Mouse (Mus musculus) heart, embryonic 16.5 days (tissue): ENCODE measurements around the gene Gm47289. TPM values are rescaled to one million over a fixed set of nuclear protein-coding genes. Genes with fewer than 3 reads are reported as not detected.

Experiments
- ATAC-seq: fragments of 200-750 bp; cut with Nextera tagmentation; replicated peaks from 2 replicates; pipeline ENCODE4 v1.8.0; 2017; ENCODE audit warnings: moderate number of reproducible peaks; ENCODE audit not compliant: insufficient read depth, low FRiP score; ENCODE audit errors: extremely low read depth
- H3K27ac ChIP-seq: fragments of 300-500 bp; sonication (generic); 2 replicates; pipeline ENCODE4 v1.5.1; 2014; ENCODE audit warnings: mild to moderate bottlenecking, low read length, control low read depth, moderate library complexity
- H3K27me3 ChIP-seq: fragments of 300-500 bp; sonication (generic); 2 replicates; pipeline ENCODE4 v1.6.1; 2014; ENCODE audit warnings: low read length, mixed read lengths; ENCODE audit not compliant: control insufficient read depth, insufficient read depth
- H3K36me3 ChIP-seq: fragments of 300-500 bp; sonication (generic); 2 replicates; pipeline ENCODE4 v1.6.1; 2014; ENCODE audit not compliant: control insufficient read depth, insufficient read depth
- H3K4me1 ChIP-seq: fragments of 300-500 bp; sonication (generic); 2 replicates; pipeline ENCODE4 v1.6.1; 2014; ENCODE audit warnings: low read length, mixed read lengths; ENCODE audit not compliant: control insufficient read depth, insufficient read depth
- H3K4me2 ChIP-seq: fragments of 300-500 bp; sonication (generic); 2 replicates; pipeline ENCODE4 v1.6.1; 2014; ENCODE audit warnings: low read depth, mild to moderate bottlenecking, control low read depth, low read length
- H3K4me3 ChIP-seq: fragments of 300-500 bp; sonication (generic); 2 replicates; pipeline ENCODE4 v1.5.1; 2014; ENCODE audit warnings: mild to moderate bottlenecking, control low read depth, low read length
- H3K9ac ChIP-seq: fragments of 300-500 bp; sonication (generic); 2 replicates; pipeline ENCODE4 v1.6.1; 2014; ENCODE audit warnings: low read length, control low read depth
- H3K9me3 ChIP-seq: fragments of 300-500 bp; sonication (generic); replicated peaks from 2 replicates; pipeline ENCODE4 v1.6.1; 2016; ENCODE audit warnings: low read length; ENCODE audit not compliant: control insufficient read depth
- WGBS: fragments of 180-500 bp; shearing (Covaris S2); extraction: QIAGEN DNeasy Blood & Tissue Kit; methylation state at CpG from one replicate; pipeline ENCODE4 v1.1.7; 2014; 5-methylcytosine and 5-hydroxymethylcytosine counted together
- polyA plus RNA-seq: library from polyadenylated mRNA; unstranded; fragments of >200 nt; fragmentation: Nextera tagmentation; extraction: Ambion mirVana; gene quantifications from 2 replicates; pipeline ENCODE4 v1.2.1, GENCODE M21; 2015

The Gm47289 gene
- polyA plus RNA-seq, 1 experiment from 2014 or later, result not detected

GRCm38 (mm10) chr9:119151751-119152150 lies 7.2 kb upstream of the Gm47289 start:
- no peak overlapping the region for H3K27ac ChIP-seq
- no peak overlapping the region for H3K4me3 ChIP-seq
- WGBS, result 42% methylated on average over 2 of the region's 2 CpGs
- H3K4me1 ChIP-seq, result no peaks in the 10 kb centered on the region
- ATAC-seq, result no peak
- H3K9me3 ChIP-seq, result no peaks in the 10 kb centered on the region
- no peak overlapping the region for H3K4me2 ChIP-seq
- no peaks in the 10 kb centered on the region for H3K36me3 ChIP-seq
- H3K9ac ChIP-seq, result no peak overlapping the region
- peaks cover 3% of the 10 kb centered on the region; the same call in 1 of the 2 replicates for H3K27me3 ChIP-seq

DNA sequence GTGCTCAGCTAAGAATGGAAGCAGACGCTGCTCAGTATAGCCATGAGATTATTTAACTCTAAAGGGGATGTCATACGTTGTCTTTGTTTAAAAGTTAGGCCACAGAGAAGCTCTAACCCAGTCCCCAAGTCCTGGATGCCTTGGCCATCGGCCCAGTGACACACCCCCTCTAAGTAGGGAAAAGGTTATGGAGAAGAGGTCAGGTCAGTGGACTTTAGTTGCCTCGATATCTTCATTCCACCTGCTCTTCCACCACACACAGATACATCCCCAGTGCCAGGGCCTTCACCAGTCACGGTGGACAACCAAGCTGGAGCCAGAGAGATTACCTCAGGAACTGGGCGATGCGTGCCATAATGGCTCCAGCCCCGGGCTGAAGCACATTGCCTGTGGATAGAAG lies 3.5 kb upstream of the Gm47289 start:
- Histone ChIP-seq H3K27me3 (peaks cover 10% of the 10 kb centered on the region), H3K4me1 (no peaks in the 10 kb centered on the region), H3K27ac (no peak overlapping the region), H3K36me3 (no peaks in the 10 kb centered on the region), H3K4me3 (no peak overlapping the region), H3K9me3 (no peaks in the 10 kb centered on the region), H3K4me2 (no peak overlapping the region), H3K9ac (no peak overlapping the region)
- WGBS, result 70% methylated on average over 8 of the region's 8 CpGs
- ATAC-seq, result no peak

GRCm38 (mm10) chr9:119155826-119156225 lies 3.1 kb upstream of the Gm47289 start:
- WGBS, result 50% methylated on average over 7 of the region's 7 CpGs
- Histone ChIP-seq H3K27ac (no peak overlapping the region), H3K9me3 (no peaks in the 10 kb centered on the region), H3K36me3 (no peaks in the 10 kb centered on the region), H3K4me3 (no peak overlapping the region), H3K4me1 (no peaks in the 10 kb centered on the region), H3K27me3 (peaks cover 10% of the 10 kb centered on the region), H3K9ac (no peak overlapping the region), H3K4me2 (no peak overlapping the region)
- ATAC-seq, result no peak

DNA sequence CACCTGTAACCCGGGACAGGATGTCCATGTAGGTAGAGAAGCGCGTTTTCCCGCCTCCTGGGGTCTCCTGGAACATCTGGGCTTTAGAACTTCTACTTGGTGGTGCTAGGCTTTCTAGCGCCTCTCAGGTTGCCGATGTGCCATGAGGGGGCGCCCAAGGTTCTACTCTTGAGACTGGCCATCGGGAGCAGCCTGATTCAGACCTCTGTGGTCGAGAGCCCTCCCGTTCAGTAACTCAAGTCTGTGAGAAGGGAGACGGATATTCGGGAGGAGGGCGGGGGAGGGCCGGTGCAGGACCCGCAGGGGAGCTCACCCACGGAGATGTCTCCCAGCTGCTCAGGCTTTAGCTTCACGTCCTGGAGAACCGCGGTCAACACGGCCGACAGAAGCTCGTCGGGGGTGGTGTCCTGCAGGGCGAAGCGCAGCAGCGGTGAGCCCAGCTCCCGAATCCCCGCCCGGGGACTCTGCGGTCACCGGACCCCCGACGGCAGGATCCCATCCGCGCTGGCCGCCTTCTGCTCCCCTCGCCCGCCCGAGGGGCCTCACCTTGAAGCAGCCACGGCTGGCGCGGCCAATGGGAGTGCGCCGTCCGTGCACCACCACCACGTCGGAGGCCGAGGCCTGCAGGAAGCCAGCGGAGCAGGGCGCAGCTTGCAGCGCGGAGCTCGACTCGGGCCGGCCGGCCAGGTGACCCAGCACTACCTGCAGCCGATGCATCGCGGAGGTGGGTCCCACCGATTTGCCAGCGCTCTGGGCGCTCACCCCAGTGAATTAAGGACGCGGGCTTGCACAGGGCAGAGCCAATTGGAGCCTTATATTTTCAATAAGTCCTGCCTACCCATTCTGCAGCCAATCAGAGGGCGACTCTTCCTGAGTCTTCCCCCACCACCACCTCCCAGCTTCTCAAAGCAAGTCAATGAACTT lies 2.4 kb upstream of the Gm47289 start, which contains the start of gene Acaa1b:
Acaa1b (minus strand) TSS at position 816 of the 924 bp plus-strand sequence.
- no peaks in the 10 kb centered on the region for H3K4me1 ChIP-seq
- 1% methylated on average over 65 of the region's 65 CpGs for WGBS
- H3K9ac ChIP-seq, result peak within 1 kb of the TSS; percentile 34; the same call in 1 of the 2 replicates
- peak within 1 kb of the TSS; percentile 69 for H3K4me2 ChIP-seq
- H3K4me3 ChIP-seq, result peak within 1 kb of the TSS; percentile 53
- H3K9me3 ChIP-seq, result no peaks in the 10 kb centered on the region
- H3K27me3 ChIP-seq, result peaks cover 10% of the 10 kb centered on the region
- peak; percentile 81 for ATAC-seq
- no peaks in the 10 kb centered on the region for H3K36me3 ChIP-seq
- no peak within 1 kb of the TSS for H3K27ac ChIP-seq

- Histone ChIP-seq H3K4me3 (no peak overlapping the region), H3K4me1 (no peaks in the 10 kb centered on the region), H3K9me3 (no peaks in the 10 kb centered on the region), H3K36me3 (no peaks in the 10 kb centered on the region), H3K4me2 (no peak overlapping the region), H3K27me3 (peaks cover 9% of the 10 kb centered on the region), H3K9ac (no peak overlapping the region), H3K27ac (no peak overlapping the region)
- WGBS, result 79% methylated on average over 3 of the region's 3 CpGs
- no peak for ATAC-seq
These were observed 1.7 kb downstream of the Gm47289 start for GRCm38 (mm10) chr9:119160689-119161088.

GRCm38 (mm10) chr9:119164743-119165142 lies 5.8 kb downstream of the Gm47289 start:
- H3K27ac ChIP-seq, result no peak overlapping the region
- H3K4me1 ChIP-seq, result no peaks in the 10 kb centered on the region
- no peak overlapping the region for H3K9ac ChIP-seq
- WGBS, result 75% methylated on average over 7 of the region's 7 CpGs
- H3K4me3 ChIP-seq, result no peak overlapping the region
- no peaks in the 10 kb centered on the region for H3K9me3 ChIP-seq
- H3K27me3 ChIP-seq, result no peaks in the 10 kb centered on the region
- no peak overlapping the region for H3K4me2 ChIP-seq
- no peak for ATAC-seq
- H3K36me3 ChIP-seq, result no peaks in the 10 kb centered on the region

DNA sequence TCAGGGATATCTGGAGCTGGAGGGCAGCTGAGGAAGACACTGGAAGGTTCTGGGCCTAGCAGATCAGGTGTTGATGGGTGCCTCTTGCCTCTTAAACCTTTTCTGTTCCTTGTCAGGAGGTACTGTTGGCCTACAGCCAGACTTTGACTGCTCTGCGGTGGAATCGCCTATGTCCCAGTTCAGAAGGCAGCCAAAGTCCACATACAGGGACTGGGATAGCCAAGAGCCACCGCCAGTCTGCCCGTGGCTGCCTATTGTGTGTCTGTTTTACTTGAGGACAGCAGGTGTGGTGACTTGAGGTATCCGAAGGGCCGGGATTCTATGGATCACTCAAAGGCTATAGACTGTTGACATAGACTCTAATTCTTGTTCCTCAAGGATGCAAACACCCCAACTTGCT lies 6.6 kb downstream of the Gm47289 start:
- no peak overlapping the region for H3K4me2 ChIP-seq
- WGBS, result 81% methylated on average over 6 of the region's 6 CpGs

GRCm38 (mm10) chr9:119167608-119168007 lies 8.6 kb downstream of the Gm47289 start:
- WGBS, result 93% methylated on average over 2 of the region's 2 CpGs
- Histone ChIP-seq H3K4me2 (no peak overlapping the region), H3K36me3 (no peaks in the 10 kb centered on the region), H3K27me3 (no peaks in the 10 kb centered on the region), H3K9me3 (no peaks in the 10 kb centered on the region), H3K4me1 (no peaks in the 10 kb centered on the region), H3K4me3 (no peak overlapping the region), H3K9ac (no peak overlapping the region), H3K27ac (no peak overlapping the region)
- no peak for ATAC-seq

More for the DNA sequence above, 6.6 kb downstream of the Gm47289 start:
- Histone ChIP-seq H3K36me3 (no peaks in the 10 kb centered on the region), H3K4me3 (no peak overlapping the region), H3K9ac (no peak overlapping the region), H3K4me1 (no peaks in the 10 kb centered on the region), H3K27ac (no peak overlapping the region), H3K9me3 (no peaks in the 10 kb centered on the region), H3K27me3 (no peaks in the 10 kb centered on the region)
- no peak for ATAC-seq

GRCm38 (mm10) chr9:119179292-119179691 lies 20.3 kb downstream of the Gm47289 start:
- Histone ChIP-seq H3K4me3 (no peak overlapping the region), H3K27me3 (no peaks in the 10 kb centered on the region), H3K9ac (no peak overlapping the region), H3K27ac (no peak overlapping the region), H3K9me3 (no peaks in the 10 kb centered on the region), H3K4me1 (0 out of 2 replicates have a peak, but pooled peaks cover 7% of the 10 kb centered on the region), H3K36me3 (no peaks in the 10 kb centered on the region), H3K4me2 (no peak overlapping the region)
- WGBS, result 87% methylated on average over 11 of the region's 11 CpGs
- ATAC-seq, result no peak
